Mouse (Mus musculus) thymus, adult 2 months (tissue): ENCODE data around the gene Ica1l. TPM values are rescaled to one million over a fixed set of nuclear protein-coding genes. Genes with fewer than 3 reads are reported as not detected.
A peak's percentile ranks its signal among the peaks of the same experiment; 100 is the strongest.

Experiments used
- DNase-seq: peaks from one replicate; pipeline ENCODE4 v3.0.0; 2021
- H3K27ac ChIP-seq: fragments of 200-500 bp; 2 replicates; pipeline ENCODE4 v1.5.1; 2012; ENCODE audit warnings: low read length, control low read depth; ENCODE audit not compliant: control insufficient read depth, insufficient read depth
- H3K27me3 ChIP-seq: fragments of 200-500 bp; 2 replicates; pipeline ENCODE4 v1.6.1; 2012; ENCODE audit warnings: mild to moderate bottlenecking, low read length, moderate library complexity, mixed read lengths; ENCODE audit not compliant: control insufficient read depth, insufficient read depth
- H3K36me3 ChIP-seq: fragments of 200-500 bp; 2 replicates; pipeline ENCODE4 v1.6.1; 2012; ENCODE audit warnings: mild to moderate bottlenecking, low read length, moderate library complexity; ENCODE audit not compliant: control insufficient read depth, insufficient read depth
- H3K4me1 ChIP-seq: fragments of 200-500 bp; replicated peaks from 2 replicates; pipeline ENCODE4 v1.6.1; 2012; ENCODE audit warnings: low read length; ENCODE audit not compliant: control insufficient read depth, insufficient read depth
- H3K4me3 ChIP-seq: fragments of 200-500 bp; 2 replicates; pipeline ENCODE4 v1.5.1; 2012; ENCODE audit warnings: mild to moderate bottlenecking, low read length, control low read depth, moderate library complexity; ENCODE audit not compliant: control insufficient read depth, insufficient read depth
- CTCF ChIP-seq: fragments of 200-500 bp; IDR thresholded peaks from 2 replicates; pipeline ENCODE4 v1.5.1; 2012; ENCODE audit warnings: mild to moderate bottlenecking, control low read depth, low read length, moderate library complexity, borderline replicate concordance; ENCODE audit not compliant: control insufficient read depth, poor library complexity, insufficient read depth; ENCODE audit errors: extremely low read depth
- POLR2A ChIP-seq: fragments of 200-500 bp; IDR thresholded peaks from 2 replicates; pipeline ENCODE4 v1.6.1; 2012; ENCODE audit warnings: mild to moderate bottlenecking, low read length, control low read depth, moderate library complexity; ENCODE audit not compliant: control insufficient read depth, poor library complexity, insufficient read depth; ENCODE audit errors: extremely low read depth
- WGBS: fragments of 180-500 bp; shearing (Covaris S2); methylation state at CpG from one replicate; pipeline ENCODE4 v1.1.7; 2018; 5-methylcytosine and 5-hydroxymethylcytosine counted together
- polyA plus RNA-seq: library from polyadenylated mRNA; depleted of rRNA; stranded (reverse); fragments of >200 nt; gene quantifications from 2 replicates; pipeline ENCODE4 v1.2.3, GENCODE M21; 2012

Ica1l gene
- polyA plus RNA-seq, 1 experiment, result 0.44 TPM

GRCm38 (mm10) chr1:59967291-59967690 lies 75.7 kb downstream of the Ica1l start:
- WGBS, result 93% methylated on average over 4 of the region's 4 CpGs
- peak; percentile 36 for DNase-seq

GRCm38 (mm10) chr1:59966171-59966785 lies 76.7 kb downstream of the Ica1l start:
- no peak for DNase-seq
- 90% methylated on average over 6 of the region's 6 CpGs for WGBS
- Histone ChIP-seq H3K4me3 (no peak overlapping the region), H3K36me3 (peaks cover 6% of the 10 kb centered on the region; the same call in 1 of the 2 replicates), H3K4me1 (no peaks in the 10 kb centered on the region), H3K27me3 (no peaks in the 10 kb centered on the region), H3K27ac (no peak overlapping the region)
- TF ChIP-seq POLR2A (no peak), CTCF (no peak)

More at GRCm38 (mm10) chr1:59967291-59967690, 75.7 kb downstream of the Ica1l start:
- Histone ChIP-seq H3K4me3 (no peak overlapping the region), H3K4me1 (no peaks in the 10 kb centered on the region), H3K27me3 (no peaks in the 10 kb centered on the region), H3K27ac (no peak overlapping the region), H3K36me3 (peaks cover 6% of the 10 kb centered on the region; the same call in 1 of the 2 replicates)
- no peak for TF ChIP-seq POLR2A
- no peak for TF ChIP-seq CTCF

GRCm38 (mm10) chr1:59959941-59960340 lies 83.0 kb downstream of the Ica1l start:
- no peak overlapping the region for H3K4me3 ChIP-seq
- no peaks in the 10 kb centered on the region for H3K27me3 ChIP-seq
- TF ChIP-seq POLR2A (no peak), CTCF (no peak)
- no peak overlapping the region for H3K27ac ChIP-seq
- no peaks in the 10 kb centered on the region for H3K4me1 ChIP-seq
- H3K36me3 ChIP-seq, result no peaks in the 10 kb centered on the region
- DNase-seq, result no peak
- WGBS, result 93% methylated on average over 1 of the region's 1 CpGs

- H3K27ac ChIP-seq, result no peak overlapping the region
- no peaks in the 10 kb centered on the region for H3K27me3 ChIP-seq
- no peaks in the 10 kb centered on the region; the same call in 1 of the 2 replicates for H3K36me3 ChIP-seq
- no peak overlapping the region for H3K4me3 ChIP-seq
- no peaks in the 10 kb centered on the region for H3K4me1 ChIP-seq
- TF ChIP-seq POLR2A (no peak), CTCF (no peak)
- DNase-seq, result no peak
- WGBS, result 50% methylated on average over 3 of the region's 3 CpGs
These were observed 85.8 kb downstream of the Ica1l start for GRCm38 (mm10) chr1:59957206-59957605.

- no peak for DNase-seq
- Histone ChIP-seq H3K36me3 (no peaks in the 10 kb centered on the region; the same call in 1 of the 2 replicates), H3K4me1 (no peaks in the 10 kb centered on the region), H3K27me3 (no peaks in the 10 kb centered on the region), H3K27ac (no peak overlapping the region), H3K4me3 (no peak overlapping the region)
- WGBS, result 97% methylated on average over 4 of the region's 4 CpGs
- no peak for TF ChIP-seq POLR2A
- TF ChIP-seq CTCF, result no peak
These were observed 95.5 kb downstream of the Ica1l start for GRCm38 (mm10) chr1:59947509-59947908.

GRCm38 (mm10) chr1:59945969-59946368 lies 97.0 kb downstream of the Ica1l start:
- DNase-seq, result no peak
- H3K27ac ChIP-seq, result no peak overlapping the region
- TF ChIP-seq CTCF, result no peak
- no peak for TF ChIP-seq POLR2A

GRCm38 (mm10) chr1:59943825-59944224 lies 99.2 kb downstream of the Ica1l start:
- WGBS, result 89% methylated on average over 5 of the region's 5 CpGs
- Histone ChIP-seq H3K36me3 (no peaks in the 10 kb centered on the region), H3K4me3 (no peak overlapping the region), H3K27ac (no peak overlapping the region), H3K27me3 (no peaks in the 10 kb centered on the region), H3K4me1 (no peaks in the 10 kb centered on the region)
- no peak for DNase-seq
- TF ChIP-seq POLR2A, result no peak
- TF ChIP-seq CTCF, result no peak

More at GRCm38 (mm10) chr1:59945969-59946368, 97.0 kb downstream of the Ica1l start:
- H3K36me3 ChIP-seq, result no peaks in the 10 kb centered on the region
- H3K4me1 ChIP-seq, result no peaks in the 10 kb centered on the region
- H3K4me3 ChIP-seq, result no peak overlapping the region
- WGBS, result 76% methylated on average over 1 of the region's 1 CpGs
- H3K27me3 ChIP-seq, result no peaks in the 10 kb centered on the region
